Mouse (Mus musculus) right cerebral cortex, postnatal 10 days (tissue): ENCODE data around the gene Gm28038.

Experiments used
- DNase-seq, 2 experiments: peaks; one replicate each; pipeline ENCODE4 v3.0.0; 2021; ENCODE audit warnings: low spot score in 2 of 2

The Gm28038 gene

DNA sequence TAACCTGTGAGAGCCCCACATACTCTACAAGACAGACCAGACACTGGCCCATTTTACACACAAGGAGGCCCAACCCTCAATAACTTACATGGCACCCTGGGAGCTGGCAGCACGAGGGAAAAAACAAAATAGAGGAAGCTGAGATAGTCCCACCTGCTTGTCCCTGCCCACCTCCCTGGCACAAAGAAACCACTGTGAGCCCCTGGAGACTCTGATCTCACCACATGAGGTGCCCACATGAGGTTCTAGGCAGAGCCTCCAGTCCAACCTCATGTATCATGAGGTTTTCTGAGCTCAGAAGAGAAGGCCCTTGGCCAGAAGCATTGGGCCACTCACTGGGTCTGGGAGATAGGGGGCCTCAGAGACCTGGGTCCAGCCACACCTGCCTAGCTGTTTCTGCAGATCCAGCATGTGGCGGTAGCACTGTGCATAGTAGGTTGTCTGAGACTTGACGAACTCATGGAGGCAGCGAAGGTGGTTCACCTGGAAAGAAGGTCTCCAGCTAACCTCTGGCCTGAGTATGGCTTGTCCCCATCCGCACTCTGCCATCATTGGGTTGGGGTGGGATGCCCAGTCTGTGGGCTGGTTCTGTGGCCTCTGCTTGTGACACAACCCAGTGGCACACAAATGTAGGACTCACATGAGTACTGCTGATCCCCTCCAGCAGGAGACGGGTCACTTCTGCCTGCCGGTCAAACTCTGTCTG, 65.3 kb downstream of the Gm28038 start:
- peak in 1 of 2 experiments; percentile 26 for DNase-seq

DNA sequence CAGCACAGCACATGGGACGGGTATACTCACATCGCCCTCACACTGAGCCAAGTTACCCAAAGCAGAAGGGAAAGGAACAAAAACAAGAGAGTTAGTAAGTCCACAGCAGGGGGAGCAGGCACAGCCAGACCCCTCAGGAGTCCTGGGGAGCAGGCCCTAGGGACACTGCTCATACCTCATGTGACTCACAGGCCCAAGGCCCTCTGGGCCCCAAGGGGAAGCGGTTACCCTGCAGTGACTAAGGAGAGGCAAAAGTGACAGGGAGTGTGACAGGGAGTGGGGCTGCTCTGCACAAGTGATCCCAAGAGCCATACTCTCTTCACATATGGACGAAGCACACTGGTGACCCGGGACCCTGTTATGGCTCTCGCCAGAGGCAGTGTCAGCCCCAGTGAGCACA, 68.4 kb downstream of the Gm28038 start:
- peak; percentile 18 to 21 for DNase-seq
